Mouse (Mus musculus) liver, postnatal 0 days (tissue): ENCODE results near the gene Rhbdf2. TPM values are rescaled to one million over a fixed set of nuclear protein-coding genes. Genes with fewer than 3 reads are reported as not detected.
A peak's percentile ranks its signal among the peaks of the same experiment; 100 is the strongest.

Experiments
- ATAC-seq: fragments of 200-750 bp; cut with Nextera tagmentation; 2 replicates; pipeline ENCODE4 v1.8.0; 2017; ENCODE audit warnings: mild to moderate bottlenecking, moderate library complexity
- DNase-seq: peaks from one replicate; pipeline ENCODE4 v3.0.0-alpha.2; 2016
- H3K27ac ChIP-seq: fragments of 300-500 bp; sonication (generic); 2 replicates; pipeline ENCODE4 v1.5.1; 2014; ENCODE audit warnings: antibody characterized with exemption, moderate library complexity, mild to moderate bottlenecking, low read depth
- H3K27me3 ChIP-seq: fragments of 300-500 bp; sonication (generic); 2 replicates; pipeline ENCODE4 v1.6.1; 2014; ENCODE audit warnings: low read length, control low read depth, mixed read lengths; ENCODE audit not compliant: insufficient read depth
- H3K36me3 ChIP-seq: fragments of 300-500 bp; sonication (generic); replicated peaks from 2 replicates; pipeline ENCODE4 v1.6.1; 2014; ENCODE audit warnings: mild to moderate bottlenecking, control low read depth, low read length, moderate library complexity, mixed read lengths; ENCODE audit not compliant: insufficient read depth
- H3K4me1 ChIP-seq: fragments of 300-500 bp; sonication (generic); 2 replicates; pipeline ENCODE4 v1.6.1; 2014; ENCODE audit warnings: antibody characterized with exemption, mild to moderate bottlenecking, control low read depth; ENCODE audit not compliant: insufficient read depth
- H3K4me2 ChIP-seq: fragments of 300-500 bp; sonication (generic); 2 replicates; pipeline ENCODE4 v1.6.1; 2014; ENCODE audit warnings: low read depth, mild to moderate bottlenecking, low read length, moderate library complexity, mixed read lengths
- H3K4me3 ChIP-seq: fragments of 300-500 bp; sonication (generic); 2 replicates; pipeline ENCODE4 v1.5.1; 2014; ENCODE audit warnings: low read depth, low read length
- H3K9ac ChIP-seq: fragments of 300-500 bp; sonication (generic); replicated peaks from 2 replicates; pipeline ENCODE4 v1.6.1; 2014; ENCODE audit warnings: mild to moderate bottlenecking, moderate library complexity
- H3K9me3 ChIP-seq: fragments of 300-500 bp; sonication (generic); 2 replicates; pipeline ENCODE4 v1.6.1; 2016; ENCODE audit warnings: mild to moderate bottlenecking, control low read depth, low read length, mixed read lengths
- CTCF ChIP-seq: sonication (generic); IDR thresholded peaks from 2 replicates; pipeline ENCODE4 v1.5.1; 2016; ENCODE audit warnings: antibody characterized with exemption, low read depth
- EP300 ChIP-seq: IDR thresholded peaks from 2 replicates; pipeline ENCODE4 v1.6.1; 2016; ENCODE audit warnings: antibody characterized with exemption, low read depth, mild to moderate bottlenecking
- WGBS: fragments of 180-500 bp; shearing (Covaris S2); extraction: QIAGEN DNeasy Blood & Tissue Kit; methylation state at CpG from one replicate; pipeline ENCODE4 v1.1.7; 2014; ENCODE audit not compliant: insufficient replicate concordance; 5-methylcytosine and 5-hydroxymethylcytosine counted together
- polyA plus RNA-seq: library from polyadenylated mRNA; unstranded; fragments of >200 nt; fragmentation: Nextera tagmentation; extraction: Ambion mirVana; gene quantifications from 2 replicates; pipeline ENCODE4 v1.2.1, GENCODE M21; 2015

The Rhbdf2 gene
- polyA plus RNA-seq, 1 experiment from 2014 or later: 4.9 TPM

- no peak for ATAC-seq
- 0 out of 2 replicates have a peak overlapping the region, but pooled peaks have one; percentile 2 for H3K4me2 ChIP-seq
- no peak overlapping the region for H3K27ac ChIP-seq
- no peaks in the 10 kb centered on the region for H3K9me3 ChIP-seq
- TF ChIP-seq EP300 (no peak), CTCF (no peak)
- H3K36me3 ChIP-seq: no peaks in the 10 kb centered on the region; the same call in 1 of the 2 replicates
- no peak for DNase-seq
- no peak overlapping the region for H3K4me3 ChIP-seq
- H3K27me3 ChIP-seq: no peaks in the 10 kb centered on the region
- WGBS: 77% methylated on average over 7 of the region's 7 CpGs
- peaks cover 92% of the 10 kb centered on the region for H3K4me1 ChIP-seq
- H3K9ac ChIP-seq: no peak overlapping the region
These were observed 8.2 kb downstream of the Rhbdf2 start for GRCm38 (mm10) chr11:116618666-116619065.

- H3K4me3 ChIP-seq: no peak overlapping the region
- DNase-seq (no peak), ATAC-seq (no peak)
- no peaks in the 10 kb centered on the region for H3K9me3 ChIP-seq
- peak overlapping the region; percentile 83; the same call in 1 of the 2 replicates for H3K4me2 ChIP-seq
- H3K27me3 ChIP-seq: no peaks in the 10 kb centered on the region
- no peak overlapping the region for H3K9ac ChIP-seq
- no peaks in the 10 kb centered on the region; the same call in none of the 2 replicates for H3K36me3 ChIP-seq
- WGBS: 70% methylated on average over 7 of the region's 7 CpGs
- H3K27ac ChIP-seq: peak overlapping the region; percentile 96
- H3K4me1 ChIP-seq: peaks cover 94% of the 10 kb centered on the region
- TF ChIP-seq CTCF (no peak), EP300 (no peak)
These were observed 9.2 kb downstream of the Rhbdf2 start for GRCm38 (mm10) chr11:116617641-116618040.

DNA sequence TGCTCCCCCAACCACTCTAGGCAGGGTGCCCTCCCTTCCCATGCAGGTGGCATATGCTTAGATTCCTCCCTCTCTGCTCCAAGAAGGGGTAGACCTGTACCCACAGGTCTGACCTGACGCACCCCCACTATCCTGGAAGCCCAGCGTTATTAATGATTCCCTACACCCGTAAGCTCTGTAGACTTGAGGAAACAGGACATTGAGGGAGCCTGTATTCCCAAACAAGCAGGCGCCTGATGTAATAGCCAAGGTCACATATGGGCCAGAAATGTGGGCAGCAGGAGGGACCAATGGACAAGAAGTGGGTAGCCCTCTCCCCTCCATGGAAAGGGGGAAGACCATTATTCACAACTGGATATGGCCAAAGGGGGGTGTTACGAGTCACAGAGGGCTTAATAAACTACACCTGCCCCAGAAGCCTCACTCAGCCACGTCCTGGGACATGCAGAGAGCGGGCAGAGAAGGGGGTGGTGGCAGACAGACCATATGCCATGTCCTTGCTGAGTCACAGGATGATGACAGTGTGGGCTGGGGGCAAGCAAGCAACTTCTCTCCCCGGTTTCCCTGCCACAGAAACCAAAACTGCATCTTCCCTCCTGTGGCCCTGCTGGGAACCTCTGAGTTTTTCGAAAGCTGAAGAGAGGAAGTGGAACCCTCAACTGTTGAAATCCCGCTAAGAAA lies 10.2 kb downstream of the Rhbdf2 start:
- Histone ChIP-seq H3K9ac (peak overlapping the region; percentile 56), H3K27ac (peak overlapping the region; percentile 96), H3K27me3 (no peaks in the 10 kb centered on the region), H3K4me1 (peaks cover 92% of the 10 kb centered on the region), H3K36me3 (no peaks in the 10 kb centered on the region; the same call in none of the 2 replicates), H3K4me3 (peak overlapping the region; percentile 38), H3K4me2 (peak overlapping the region; percentile 83), H3K9me3 (no peaks in the 10 kb centered on the region)
- ATAC-seq: no peak; the same call in 1 of the 2 replicates
- DNase-seq: peak; percentile 55
- TF ChIP-seq CTCF (no peak), EP300 (0 out of 2 replicates have a peak, but pooled peaks have one; percentile 6)
- 38% methylated on average over 10 of the region's 10 CpGs for WGBS

DNA sequence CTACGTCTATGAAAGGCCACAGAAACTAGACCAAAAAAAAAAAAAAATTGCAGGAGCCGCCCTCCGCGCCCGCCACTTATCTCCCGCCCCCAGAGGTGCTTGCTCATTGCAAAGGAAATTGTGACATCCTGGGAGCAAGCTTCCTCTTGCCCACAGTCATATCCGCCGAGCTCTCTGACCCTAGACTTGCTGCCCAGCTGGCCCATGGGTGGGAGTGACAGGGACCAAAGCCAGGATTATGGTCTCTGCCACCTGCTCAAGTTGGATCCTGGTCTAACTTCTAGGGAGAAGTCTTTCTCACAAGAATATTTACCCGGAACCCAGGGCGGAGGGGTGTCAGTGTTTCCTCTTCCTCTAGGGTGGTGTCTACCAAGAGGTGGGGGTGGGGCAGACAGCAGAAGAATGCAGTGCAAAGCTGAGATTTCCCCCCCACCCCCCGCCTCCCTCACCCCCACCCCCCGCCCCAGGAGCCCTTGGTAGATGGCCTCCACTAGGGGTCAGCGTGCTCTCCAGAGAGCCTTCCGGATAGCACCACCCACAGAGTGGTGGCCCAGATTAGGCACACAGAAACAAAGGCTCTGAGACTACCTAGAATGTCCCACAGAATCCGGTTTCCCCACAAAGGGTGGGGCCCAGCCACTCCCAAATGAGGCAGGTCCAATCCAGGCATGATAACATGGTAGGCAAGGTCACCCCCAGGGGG lies 10.9 kb downstream of the Rhbdf2 start:
- Histone ChIP-seq H3K4me1 (peaks cover 85% of the 10 kb centered on the region), H3K4me2 (peak overlapping the region; percentile 83), H3K9ac (peak overlapping the region; percentile 56), H3K9me3 (no peaks in the 10 kb centered on the region), H3K4me3 (peak overlapping the region; percentile 38), H3K27me3 (no peaks in the 10 kb centered on the region), H3K36me3 (no peaks in the 10 kb centered on the region; the same call in none of the 2 replicates), H3K27ac (peak overlapping the region; percentile 96)
- 3% methylated on average over 13 of the region's 15 CpGs for WGBS
- TF ChIP-seq CTCF (peak; percentile 55), EP300 (peak; percentile 89)
- peak; percentile 82 for ATAC-seq
- DNase-seq: peak; percentile 83

- no peak overlapping the region for H3K27ac ChIP-seq
- H3K4me1 ChIP-seq: peaks cover 66% of the 10 kb centered on the region
- H3K9me3 ChIP-seq: no peaks in the 10 kb centered on the region
- DNase-seq (no peak), ATAC-seq (no peak)
- TF ChIP-seq EP300 (no peak), CTCF (no peak)
- no peak overlapping the region for H3K9ac ChIP-seq
- 93% methylated on average over 6 of the region's 6 CpGs for WGBS
- H3K4me2 ChIP-seq: no peak overlapping the region
- H3K4me3 ChIP-seq: no peak overlapping the region
- H3K36me3 ChIP-seq: peaks cover 12% of the 10 kb centered on the region
- no peaks in the 10 kb centered on the region for H3K27me3 ChIP-seq
These were observed 13.6 kb downstream of the Rhbdf2 start for GRCm38 (mm10) chr11:116613234-116613633.

DNA sequence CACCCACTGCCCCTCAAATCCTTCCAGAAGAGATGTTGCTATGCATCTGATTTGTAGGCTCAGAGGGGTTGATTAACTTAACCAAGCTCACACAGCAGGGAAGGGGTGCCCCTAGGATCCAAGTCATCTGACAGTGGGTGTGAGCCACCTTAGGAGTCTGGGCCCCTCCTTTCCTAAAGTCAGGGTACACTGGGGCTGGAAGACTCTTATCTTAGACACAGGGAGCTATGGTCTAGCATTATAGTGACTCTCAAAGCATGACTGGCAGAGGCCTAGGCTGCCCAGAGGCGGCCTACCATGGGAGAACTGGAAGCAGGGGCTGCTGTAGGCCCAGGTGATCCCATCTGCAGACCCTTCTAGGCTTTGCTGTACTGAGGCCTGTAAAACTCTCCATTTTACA lies 14.3 kb downstream of the Rhbdf2 start:
- Histone ChIP-seq H3K27me3 (no peaks in the 10 kb centered on the region), H3K9ac (no peak overlapping the region), H3K9me3 (no peaks in the 10 kb centered on the region), H3K4me3 (no peak overlapping the region), H3K4me2 (no peak overlapping the region), H3K4me1 (peaks cover 59% of the 10 kb centered on the region), H3K27ac (no peak overlapping the region), H3K36me3 (peaks cover 19% of the 10 kb centered on the region)
- ATAC-seq (no peak), DNase-seq (no peak)
- TF ChIP-seq CTCF (no peak), EP300 (no peak)
- 59% methylated on average over 1 of the region's 1 CpGs for WGBS
